Mouse (Mus musculus) gastrocnemius, postnatal 4 days (tissue): ENCODE data around the gene Rgp1. TPM values are rescaled to one million over a fixed set of nuclear protein-coding genes. Genes with fewer than 3 reads are reported as not detected.
A peak's percentile ranks its signal among the peaks of the same experiment; 100 is the strongest.
"Not testable (repeated sequence)": the region's sequence is repeated elsewhere in the genome, so short reads cannot be mapped to it uniquely, and the experiment has no call there.

Experiments used
- DNase-seq, 2 experiments: peaks; one replicate each; pipeline ENCODE4 v3.0.0; 2021 to 2022; ENCODE audit warnings: low spot score in 2 of 2, mixed read lengths in 2 of 2
- total RNA-seq, 2 experiments: library from RNA; stranded (reverse); gene quantifications; 2 replicates each; pipeline ENCODE4 v1.2.3; 2021

Gene Rgp1
- total RNA-seq, 2 experiments from 2014 or later: 37.1 to 41.3 TPM

GRCm38 (mm10) chr4:43591961-43592360, 13.4 kb downstream of the Rgp1 start:
- no peak for DNase-seq

- no peak for DNase-seq
These were observed 14.9 kb downstream of the Rgp1 start for GRCm38 (mm10) chr4:43593453-43593852.

GRCm38 (mm10) chr4:43596597-43596996, 18.1 kb downstream of the Rgp1 start:
- not testable (repeated sequence) for DNase-seq

GRCm38 (mm10) chr4:43598200-43598599, 19.7 kb downstream of the Rgp1 start:
- no peak for DNase-seq

GRCm38 (mm10) chr4:43598650-43599380, 20.3 kb downstream of the Rgp1 start:
- DNase-seq: no peak

- DNase-seq: no peak
These were observed 21.9 kb downstream of the Rgp1 start for GRCm38 (mm10) chr4:43600195-43600934.

- no peak for DNase-seq
These were observed 25.6 kb downstream of the Rgp1 start for GRCm38 (mm10) chr4:43604099-43604498.

GRCm38 (mm10) chr4:43604751-43605685, 26.5 kb downstream of the Rgp1 start:
- DNase-seq: no peak

GRCm38 (mm10) chr4:43612534-43612933, 34.0 kb downstream of the Rgp1 start:
- no peak for DNase-seq

GRCm38 (mm10) chr4:43613060-43613730, 34.7 kb downstream of the Rgp1 start:
- no peak for DNase-seq

- no peak for DNase-seq
These were observed 41.7 kb downstream of the Rgp1 start for GRCm38 (mm10) chr4:43620146-43620778.

GRCm38 (mm10) chr4:43629106-43629817, 50.7 kb downstream of the Rgp1 start:
- no peak for DNase-seq

- peak; percentile 45 to 73 for DNase-seq
These were observed 51.6 kb downstream of the Rgp1 start for GRCm38 (mm10) chr4:43630030-43630581.

GRCm38 (mm10) chr4:43630671-43631045, 52.1 kb downstream of the Rgp1 start:
- no peak for DNase-seq

- DNase-seq: peak; percentile 49 to 65
These were observed 52.8 kb downstream of the Rgp1 start, which contains the start of gene Npr2 for GRCm38 (mm10) chr4:43631046-43631955. Gene Npr2 (plus strand): TSS chr4:43631935.

- no peak for DNase-seq
These were observed 53.7 kb downstream of the Rgp1 start for GRCm38 (mm10) chr4:43631956-43632920.

- DNase-seq: no peak
These were observed 54.8 kb downstream of the Rgp1 start for GRCm38 (mm10) chr4:43633296-43633695.
